Mouse (Mus musculus): ENCODE data around the gene G530012D18Rik. TPM values are rescaled to one million over a fixed set of nuclear protein-coding genes. Genes with fewer than 3 reads are reported as not detected.
"Not testable (repeated sequence)": the region's sequence is repeated elsewhere in the genome, so short reads cannot be mapped to it uniquely, and the experiment has no call there.

G530012D18Rik gene
- polyA plus RNA-seq, 1 experiment from 2014 or later, result not detected

DNA sequence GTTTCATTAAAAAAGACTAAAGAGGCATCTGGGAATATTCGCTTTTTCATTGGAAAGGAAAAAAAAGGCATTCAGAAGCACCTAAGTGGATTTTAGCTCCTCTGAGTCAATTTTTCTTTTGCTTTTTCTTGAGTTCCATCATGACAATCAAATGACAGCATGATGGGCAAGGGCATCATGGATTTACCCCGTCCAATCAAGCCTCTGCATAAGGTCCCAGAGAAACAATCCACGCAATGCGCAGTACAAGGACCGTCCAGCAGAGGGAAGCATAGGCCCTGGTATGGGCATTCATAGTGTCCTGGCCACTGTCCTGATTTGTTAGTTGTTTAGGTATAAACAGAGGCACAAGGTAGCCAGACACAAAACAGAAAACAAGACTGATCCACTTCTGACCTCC is 6.0 kb downstream of the G530012D18Rik start:
- 22% methylated on average over 5 of the region's 5 CpGs for WGBS (ENCODE audit: insufficient replicate concordance)
- DNase-seq; H3K36me3 ChIP-seq; H3K4me3 ChIP-seq (replicated peaks); ATAC-seq (ENCODE audit: low read depth); H3K9ac ChIP-seq; H3K4me2 ChIP-seq; H3K9me3 ChIP-seq (replicated peaks); H3K27me3 ChIP-seq; H3K4me1 ChIP-seq (replicated peaks); H3K27ac ChIP-seq: not testable (repeated sequence)

DNA sequence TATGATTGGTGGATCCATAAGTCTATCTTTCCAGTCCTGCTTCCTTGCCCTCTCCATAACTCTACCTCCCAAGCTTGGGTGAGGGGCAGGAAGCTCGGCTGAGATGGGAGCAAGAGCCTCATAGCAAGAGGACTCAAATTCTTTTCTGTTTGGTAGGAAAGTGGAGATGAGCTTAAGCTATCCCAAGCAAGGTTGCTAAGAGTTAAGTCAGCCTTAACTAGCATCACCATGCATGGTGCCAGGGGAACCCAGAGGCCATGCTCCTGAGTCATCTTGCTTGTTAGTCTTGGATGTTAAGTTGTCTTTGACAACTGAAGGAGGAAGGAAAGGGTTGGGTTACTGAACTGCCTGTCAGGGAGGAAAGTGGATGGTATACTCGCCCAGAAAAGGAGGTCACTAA is 13.2 kb downstream of the G530012D18Rik start:
- not testable (repeated sequence) for H3K27ac ChIP-seq; H3K4me2 ChIP-seq; H3K4me3 ChIP-seq (replicated peaks); ATAC-seq (ENCODE audit: low read depth); H3K27me3 ChIP-seq; DNase-seq; H3K36me3 ChIP-seq; H3K4me1 ChIP-seq (replicated peaks); H3K9me3 ChIP-seq (replicated peaks); H3K9ac ChIP-seq
- 58% methylated on average over 1 of the region's 2 CpGs for WGBS (ENCODE audit: insufficient replicate concordance)

DNA sequence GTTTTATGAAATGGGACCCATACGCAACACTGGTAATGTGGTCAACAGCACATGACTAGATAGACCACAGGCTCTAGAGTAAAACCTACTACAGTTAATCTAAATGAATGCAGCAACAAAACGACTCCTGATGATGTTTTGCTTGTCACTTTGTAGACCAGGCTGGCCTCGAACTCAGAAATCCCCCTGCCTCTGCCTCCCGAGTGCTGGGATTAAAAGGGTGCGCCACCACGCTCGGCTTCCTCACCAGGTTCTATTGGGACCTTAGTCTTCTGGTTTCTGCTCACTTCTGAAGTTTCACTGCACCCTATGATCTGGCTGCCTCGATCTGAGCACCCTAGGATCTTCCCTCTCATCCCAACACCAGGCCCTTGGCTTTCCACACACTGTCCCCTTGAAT is 17.1 kb downstream of the G530012D18Rik start:
- not testable (repeated sequence) for H3K27me3 ChIP-seq; DNase-seq; H3K4me3 ChIP-seq (replicated peaks); H3K36me3 ChIP-seq; H3K9ac ChIP-seq; H3K4me2 ChIP-seq; H3K9me3 ChIP-seq (replicated peaks); ATAC-seq (ENCODE audit: low read depth); H3K4me1 ChIP-seq (replicated peaks); H3K27ac ChIP-seq
- 73% methylated on average over 8 of the region's 8 CpGs for WGBS (ENCODE audit: insufficient replicate concordance)

DNA sequence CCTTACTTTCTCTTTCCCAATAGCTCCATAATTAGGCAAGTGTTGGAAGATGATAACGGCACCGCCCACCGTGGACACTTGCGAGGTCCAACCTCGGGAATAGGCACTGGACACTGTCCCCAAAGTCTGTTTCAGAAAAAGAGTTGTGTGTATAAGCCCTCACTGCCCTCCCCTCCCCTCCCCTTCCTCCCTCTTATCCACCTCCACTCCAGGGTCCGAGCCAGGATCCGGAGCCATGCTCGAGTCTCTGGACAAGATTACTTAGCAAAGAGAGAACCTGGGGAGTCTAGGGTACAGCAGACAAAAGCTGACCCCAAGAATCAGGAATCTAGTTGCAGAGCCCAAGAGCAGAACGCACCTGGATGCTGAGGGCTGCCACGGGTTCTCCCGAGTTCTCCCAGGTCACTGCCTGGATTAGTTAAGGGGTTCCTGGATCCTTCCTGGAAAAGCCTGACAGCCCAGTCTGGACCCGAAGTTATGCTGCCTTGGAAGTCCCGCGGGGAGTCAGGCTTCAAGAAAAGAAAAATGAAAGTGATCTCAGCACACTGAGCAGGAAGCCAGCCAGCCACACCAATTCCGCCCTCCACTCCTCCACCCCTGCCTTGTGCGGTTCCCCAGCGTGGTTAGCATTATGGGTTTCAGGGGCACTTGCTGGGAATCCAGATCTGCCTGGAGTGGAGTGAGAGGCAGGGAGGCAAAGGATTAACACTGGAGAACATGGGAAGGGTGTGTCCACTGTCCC is 23.0 kb downstream of the G530012D18Rik start, which contains the start of gene Sp110:
Gene Sp110 (minus strand): TSS at position 547 of the 742 bp plus-strand sequence.
- H3K9me3 ChIP-seq (replicated peaks); H3K27ac ChIP-seq; H3K4me3 ChIP-seq (replicated peaks); DNase-seq; H3K9ac ChIP-seq; H3K27me3 ChIP-seq; H3K4me1 ChIP-seq (replicated peaks); H3K36me3 ChIP-seq; ATAC-seq (ENCODE audit: low read depth): not testable (repeated sequence)
- whole genome bisulfite sequencing (ENCODE audit: insufficient replicate concordance), result 44% methylated on average over 17 of the region's 17 CpGs
- H3K4me2 ChIP-seq, result peak within 1 kb of the TSS; percentile 33; the same call in 1 of the 2 replicates

DNA sequence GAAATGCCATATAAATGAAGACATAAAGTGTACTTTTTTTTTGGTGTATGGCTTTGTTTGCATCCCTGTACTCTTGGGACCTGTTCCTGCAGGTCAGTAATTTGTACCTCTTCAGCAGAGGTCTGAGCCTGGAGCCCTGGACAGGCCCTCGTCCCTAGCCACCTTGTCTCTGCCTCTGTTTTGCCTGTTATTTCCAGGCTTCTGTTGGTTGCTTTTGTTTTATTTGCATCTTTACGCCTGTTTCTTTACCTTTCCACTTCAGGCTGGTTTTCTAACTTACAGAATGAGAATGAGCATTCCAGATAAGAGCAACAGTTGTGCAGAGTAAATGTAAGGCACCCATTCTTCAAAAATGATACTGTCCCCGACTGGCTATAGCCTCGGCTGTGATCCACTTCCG is 24.6 kb downstream of the G530012D18Rik start, which contains the start of gene Sp140:
Gene Sp140 (plus strand): TSS at position 301 of the 400 bp plus-strand sequence.
- H3K4me1 ChIP-seq (replicated peaks); H3K27me3 ChIP-seq; H3K36me3 ChIP-seq; H3K27ac ChIP-seq; ATAC-seq (ENCODE audit: low read depth); DNase-seq; H3K9me3 ChIP-seq (replicated peaks): not testable (repeated sequence)
- WGBS (ENCODE audit: insufficient replicate concordance), result no CpG with 5 or more reads among the region's 5 CpGs
- Histone ChIP-seq H3K9ac (0 out of 2 replicates have a peak within 1 kb of the TSS, but pooled peaks have one; percentile 18), H3K4me3 (replicated peaks) (peak within 1 kb of the TSS; percentile 22; the same call in 1 of the 2 replicates), H3K4me2 (peak within 1 kb of the TSS; percentile 39)

DNA sequence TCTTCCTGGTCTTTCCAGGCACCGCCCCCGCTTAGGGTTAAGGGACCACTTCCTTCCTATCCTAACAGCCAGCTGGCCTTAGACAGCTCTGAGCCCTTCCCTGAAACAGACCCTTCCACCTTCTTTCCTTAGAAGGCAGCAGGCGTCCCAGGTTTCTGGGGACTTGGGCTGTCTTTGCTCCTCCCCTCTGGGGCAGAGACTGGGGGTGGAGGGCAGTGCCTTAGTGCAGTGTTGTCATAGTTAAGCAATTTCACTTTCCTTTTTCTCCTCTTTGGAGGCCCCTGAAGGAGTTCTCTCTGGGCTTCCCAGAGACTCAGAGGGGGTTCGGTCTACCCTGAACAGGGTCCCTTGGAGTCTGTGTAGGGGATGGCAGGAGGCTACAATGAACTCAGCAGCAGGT is 25.3 kb downstream of the G530012D18Rik start:
- Histone ChIP-seq H3K9ac (0 out of 2 replicates have a peak overlapping the region, but pooled peaks have one; percentile 18), H3K4me3 (replicated peaks) (peak overlapping the region; percentile 22; the same call in 1 of the 2 replicates), H3K4me2 (peak overlapping the region; percentile 39)
- not testable (repeated sequence) for ATAC-seq (ENCODE audit: low read depth); H3K27ac ChIP-seq; H3K4me1 ChIP-seq (replicated peaks); H3K9me3 ChIP-seq (replicated peaks); H3K36me3 ChIP-seq; H3K27me3 ChIP-seq
- WGBS (ENCODE audit: insufficient replicate concordance), result 38% methylated on average over 4 of the region's 4 CpGs
- DNase-seq, result peak; percentile 30

DNA sequence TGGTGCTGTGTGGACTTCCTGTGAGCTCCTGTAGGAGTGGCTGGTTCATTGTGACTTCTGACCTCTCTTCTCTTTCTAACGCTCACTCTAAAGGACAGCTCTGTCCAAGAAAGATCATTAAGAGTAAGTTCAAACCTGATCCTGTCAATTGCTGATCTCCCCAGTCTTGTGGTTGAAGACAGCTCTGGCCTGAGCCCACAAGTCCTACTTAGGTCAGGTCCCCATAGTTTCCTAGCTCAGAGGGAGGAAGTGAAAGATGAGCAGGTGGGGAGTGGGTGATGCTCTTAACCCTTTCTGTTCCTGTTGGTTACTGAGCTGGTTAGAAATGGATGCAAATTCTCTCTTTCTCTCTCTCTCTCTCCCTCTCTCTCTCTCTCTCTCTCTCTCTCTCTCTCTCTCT is 28.9 kb downstream of the G530012D18Rik start:
- not testable (repeated sequence) for H3K4me1 ChIP-seq (replicated peaks); DNase-seq; ATAC-seq (ENCODE audit: low read depth); H3K9ac ChIP-seq; H3K9me3 ChIP-seq (replicated peaks); H3K4me3 ChIP-seq (replicated peaks); H3K36me3 ChIP-seq; H3K27ac ChIP-seq; H3K27me3 ChIP-seq; H3K4me2 ChIP-seq
- no CpG with 5 or more reads among the region's 1 CpGs for WGBS (ENCODE audit: insufficient replicate concordance)

DNA sequence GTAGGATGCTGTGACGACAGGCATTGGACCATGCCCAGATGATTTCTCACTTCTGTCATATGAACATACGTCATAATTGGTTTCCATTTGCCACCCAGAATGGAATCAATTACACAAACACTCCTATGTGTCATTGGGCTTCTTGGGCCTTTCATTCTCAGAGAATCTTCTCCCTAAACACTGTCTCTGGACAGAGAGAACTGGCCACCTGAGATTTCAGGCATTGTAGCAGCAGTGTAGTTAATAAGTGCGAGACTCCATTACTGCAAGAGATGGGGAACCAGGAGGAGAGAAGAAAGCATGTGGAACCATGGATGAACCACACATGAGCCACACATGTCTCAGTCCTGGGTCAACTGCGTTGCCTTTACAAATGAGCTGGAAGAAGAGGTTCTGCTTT is 32.9 kb downstream of the G530012D18Rik start:
- H3K27ac ChIP-seq; ATAC-seq (ENCODE audit: low read depth); DNase-seq; H3K4me3 ChIP-seq (replicated peaks); H3K9me3 ChIP-seq (replicated peaks); H3K4me1 ChIP-seq (replicated peaks); H3K27me3 ChIP-seq; H3K36me3 ChIP-seq; H3K4me2 ChIP-seq; H3K9ac ChIP-seq: not testable (repeated sequence)
- 64% methylated on average over 3 of the region's 4 CpGs for WGBS (ENCODE audit: insufficient replicate concordance)

DNA sequence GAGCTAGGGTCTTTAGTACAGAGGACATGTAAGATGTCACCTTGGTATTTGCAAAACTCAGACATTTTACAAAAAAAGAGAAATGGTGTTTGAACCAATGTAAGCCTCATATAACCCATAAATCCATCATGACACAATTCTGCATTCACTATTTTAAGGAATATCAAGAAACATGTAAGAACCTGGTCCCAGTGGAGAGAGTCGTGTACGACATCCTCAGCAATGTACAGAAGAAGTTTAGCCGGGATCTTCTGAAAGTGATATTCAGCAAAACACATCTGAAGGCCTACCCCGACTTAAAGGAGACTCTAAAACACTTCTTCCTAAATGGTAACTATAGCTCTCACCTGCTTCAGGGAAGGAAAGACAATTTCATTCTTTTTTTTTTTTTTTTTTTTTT is 35.1 kb downstream of the G530012D18Rik start:
- not testable (repeated sequence) for DNase-seq; H3K9ac ChIP-seq; ATAC-seq (ENCODE audit: low read depth)

DNA sequence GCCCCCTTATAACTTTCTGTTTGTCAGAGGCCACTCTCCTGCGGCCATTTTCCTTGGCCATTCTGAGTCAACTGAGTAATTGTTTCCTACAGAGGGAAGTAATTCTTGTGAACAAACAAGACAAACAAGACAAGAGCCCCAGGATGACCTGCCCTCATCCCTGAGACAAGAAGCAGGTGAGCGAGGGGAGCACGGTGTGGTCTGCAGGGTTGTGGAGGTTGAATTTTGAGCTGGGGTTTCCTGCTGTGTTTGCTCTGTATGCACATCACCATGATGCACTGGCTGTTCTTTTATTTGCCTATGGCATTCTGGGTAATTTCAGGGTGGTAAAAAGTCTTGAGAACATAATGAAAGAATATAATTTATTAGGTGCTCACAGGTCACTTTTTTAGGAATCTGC is 39.6 kb downstream of the G530012D18Rik start:
- not testable (repeated sequence) for H3K4me2 ChIP-seq; H3K27me3 ChIP-seq; H3K27ac ChIP-seq; H3K9me3 ChIP-seq (replicated peaks); H3K9ac ChIP-seq; H3K4me1 ChIP-seq (replicated peaks); H3K4me3 ChIP-seq (replicated peaks); H3K36me3 ChIP-seq; ATAC-seq (ENCODE audit: low read depth); DNase-seq
- 84% methylated on average over 3 of the region's 3 CpGs for WGBS (ENCODE audit: insufficient replicate concordance)

More for the DNA sequence above, 35.1 kb downstream of the G530012D18Rik start:
- not testable (repeated sequence) for H3K36me3 ChIP-seq; H3K4me3 ChIP-seq (replicated peaks); H3K27ac ChIP-seq; H3K9me3 ChIP-seq (replicated peaks); H3K4me1 ChIP-seq (replicated peaks); H3K27me3 ChIP-seq; H3K4me2 ChIP-seq
- WGBS (ENCODE audit: insufficient replicate concordance), result no CpG with 5 or more reads among the region's 4 CpGs

DNA sequence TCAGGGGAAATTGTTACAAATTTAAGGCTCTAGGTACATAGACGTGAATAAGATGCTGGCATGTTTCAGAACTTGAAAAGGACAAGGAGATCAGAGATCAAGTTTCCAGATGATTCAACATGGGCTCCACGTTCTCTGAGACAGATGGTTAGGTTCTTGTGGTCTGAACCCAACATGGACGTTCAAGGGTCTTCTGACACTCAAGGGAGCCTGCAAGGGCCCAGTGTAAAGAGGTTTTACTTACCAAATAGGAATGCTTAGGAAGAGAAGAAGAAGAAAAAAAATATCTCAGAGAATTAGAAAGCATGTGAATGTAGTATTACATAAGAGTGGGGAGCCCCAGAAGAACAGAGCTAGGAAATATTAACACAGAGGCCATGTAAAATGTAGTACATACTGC is 40.3 kb downstream of the G530012D18Rik start:
- not testable (repeated sequence) for H3K9me3 ChIP-seq (replicated peaks); H3K4me3 ChIP-seq (replicated peaks); H3K4me1 ChIP-seq (replicated peaks); H3K27me3 ChIP-seq; H3K9ac ChIP-seq; ATAC-seq (ENCODE audit: low read depth); H3K36me3 ChIP-seq; H3K27ac ChIP-seq; DNase-seq; H3K4me2 ChIP-seq
- 38% methylated on average over 3 of the region's 3 CpGs for WGBS (ENCODE audit: insufficient replicate concordance)

DNA sequence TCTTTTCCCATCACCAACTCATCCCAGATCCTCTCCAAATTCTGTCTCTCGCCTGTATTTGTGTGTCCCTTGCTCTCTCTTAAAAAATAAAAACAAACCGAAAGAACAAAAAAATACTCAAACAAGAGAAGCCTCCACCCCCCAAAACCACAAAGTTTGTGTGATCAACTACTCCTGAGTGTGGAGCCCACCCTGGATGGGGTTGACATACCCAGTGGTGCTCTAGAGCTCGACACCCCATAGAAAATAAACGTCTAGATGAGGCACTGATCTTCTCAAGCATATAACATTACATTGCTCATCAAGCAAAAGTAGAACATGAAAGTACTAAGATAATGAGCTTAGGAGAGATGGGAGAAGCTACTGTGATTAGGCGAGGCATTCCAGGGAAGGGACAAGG is 41.7 kb downstream of the G530012D18Rik start:
- ATAC-seq (ENCODE audit: low read depth); DNase-seq; H3K4me3 ChIP-seq (replicated peaks); H3K9me3 ChIP-seq (replicated peaks); H3K4me1 ChIP-seq (replicated peaks); H3K9ac ChIP-seq; H3K4me2 ChIP-seq; H3K36me3 ChIP-seq; H3K27me3 ChIP-seq; H3K27ac ChIP-seq: not testable (repeated sequence)
- WGBS (ENCODE audit: insufficient replicate concordance), result 40% methylated on average over 4 of the region's 5 CpGs
